Mouse (Mus musculus) liver, embryonic 11.5 days (tissue): ENCODE data around the gene Cd79a. TPM values are rescaled to one million over a fixed set of nuclear protein-coding genes. Genes with fewer than 3 reads are reported as not detected.
A peak's percentile ranks its signal among the peaks of the same experiment; 100 is the strongest.

Experiments
- ATAC-seq: fragments of 200-750 bp; cut with Nextera tagmentation; replicated peaks from 2 replicates; pipeline ENCODE4 v1.8.0; 2017; ENCODE audit warnings: moderate number of reproducible peaks, mild to moderate bottlenecking, moderate TSS enrichment, moderate library complexity; ENCODE audit not compliant: low FRiP score
- DNase-seq: peaks from one replicate; pipeline ENCODE4 v3.0.0-alpha.2; 2017; ENCODE audit warnings: low spot score
- H3K27ac ChIP-seq: fragments of 300-500 bp; sonication (generic); 2 replicates; pipeline ENCODE4 v1.5.1; 2014; ENCODE audit warnings: mild to moderate bottlenecking, low read depth, low read length, control low read depth
- H3K27me3 ChIP-seq: fragments of 300-500 bp; sonication (generic); replicated peaks from 2 replicates; pipeline ENCODE4 v1.6.1; 2014; ENCODE audit warnings: low read length, mixed read lengths; ENCODE audit not compliant: control insufficient read depth, insufficient read depth
- H3K36me3 ChIP-seq: fragments of 300-500 bp; sonication (generic); 2 replicates; pipeline ENCODE4 v1.6.1; 2014; ENCODE audit warnings: mild to moderate bottlenecking, low read length, moderate library complexity, mixed read lengths; ENCODE audit not compliant: control insufficient read depth, insufficient read depth
- H3K4me1 ChIP-seq: fragments of 300-500 bp; sonication (generic); replicated peaks from 2 replicates; pipeline ENCODE4 v1.6.1; 2014; ENCODE audit warnings: low read length, mixed read lengths; ENCODE audit not compliant: control insufficient read depth, insufficient read depth
- H3K4me2 ChIP-seq: fragments of 300-500 bp; sonication (generic); 2 replicates; pipeline ENCODE4 v1.6.1; 2014; ENCODE audit warnings: mild to moderate bottlenecking, control low read depth, moderate library complexity
- H3K4me3 ChIP-seq: fragments of 300-500 bp; sonication (generic); 2 replicates; pipeline ENCODE4 v1.5.1; 2014; ENCODE audit warnings: low read depth, low read length, control low read depth
- H3K9ac ChIP-seq: fragments of 300-500 bp; sonication (generic); 2 replicates; pipeline ENCODE4 v1.6.1; 2014; ENCODE audit warnings: low read depth, low read length, control low read depth
- H3K9me3 ChIP-seq: fragments of 300-500 bp; sonication (generic); 2 replicates; pipeline ENCODE4 v1.6.1; 2016; ENCODE audit warnings: low read length, inconsistent platforms, mixed read lengths; ENCODE audit not compliant: control insufficient read depth
- WGBS: fragments of 180-500 bp; shearing (Covaris S2); extraction: QIAGEN DNeasy Blood & Tissue Kit; methylation state at CpG from one replicate; pipeline ENCODE4 v1.1.7; 2014; 5-methylcytosine and 5-hydroxymethylcytosine counted together
- polyA plus RNA-seq: library from polyadenylated mRNA; unstranded; fragments of >200 nt; fragmentation: Nextera tagmentation; extraction: Ambion mirVana; gene quantifications from 2 replicates; pipeline ENCODE4 v1.2.1, GENCODE M21; 2014

Gene Cd79a
- 0.12 TPM in 1 of 2 replicates, not detected in the other for polyA plus RNA-seq

DNA sequence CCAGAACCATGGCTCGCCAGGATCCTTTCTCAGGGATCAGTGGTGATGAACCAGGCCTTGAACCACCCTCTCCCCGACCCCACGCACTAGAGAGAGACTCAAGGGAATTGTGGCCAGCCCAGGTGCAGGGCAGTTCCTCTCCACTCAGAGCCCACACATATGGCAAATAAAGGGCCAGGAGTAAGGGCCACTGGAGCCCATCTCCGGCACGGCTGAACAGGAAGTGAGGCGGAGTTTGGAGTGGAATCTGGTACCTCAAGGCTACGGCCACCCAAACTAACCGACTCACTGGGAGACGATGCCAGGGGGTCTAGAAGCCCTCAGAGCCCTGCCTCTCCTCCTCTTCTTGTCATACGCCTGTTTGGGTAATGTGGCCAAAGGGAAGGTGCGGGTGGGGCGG, at the start of gene Cd79a:
TSS of gene Cd79a (plus strand) at position 158 of the 400 bp plus-strand sequence.
- Histone ChIP-seq H3K9me3 (no peaks in the 10 kb centered on the region), H3K27ac (no peak within 1 kb of the TSS), H3K4me3 (no peak within 1 kb of the TSS), H3K4me1 (peaks cover 6% of the 10 kb centered on the region), H3K27me3 (no peaks in the 10 kb centered on the region), H3K9ac (no peak within 1 kb of the TSS), H3K4me2 (no peak within 1 kb of the TSS), H3K36me3 (no peaks in the 10 kb centered on the region)
- ATAC-seq (no peak), DNase-seq (no peak)
- 71% methylated on average over 12 of the region's 12 CpGs for WGBS

DNA sequence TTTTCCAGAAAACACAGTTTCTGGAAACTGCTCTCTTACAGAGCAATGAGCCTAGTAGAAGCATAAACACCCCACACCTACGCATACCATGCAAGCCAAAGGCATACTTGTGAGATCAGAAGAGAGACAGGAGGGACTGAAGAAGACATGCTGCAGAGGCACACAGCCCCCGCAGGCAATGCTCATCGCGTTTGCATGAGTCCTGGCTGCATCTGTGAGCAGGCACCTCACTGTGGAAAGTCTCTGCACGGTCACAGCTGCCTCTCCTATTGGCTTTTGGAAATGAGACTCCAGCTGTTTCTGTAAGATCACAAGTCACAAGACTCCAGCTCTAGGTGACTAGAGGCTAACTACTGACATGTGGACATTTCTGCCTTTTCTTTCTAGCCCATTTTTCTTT, 47.0 kb upstream of the Cd79a start:
- Histone ChIP-seq H3K4me3 (no peak overlapping the region; the same call in 1 of the 2 replicates), H3K4me2 (peak overlapping the region; percentile 66)
- no peak for DNase-seq

DNA sequence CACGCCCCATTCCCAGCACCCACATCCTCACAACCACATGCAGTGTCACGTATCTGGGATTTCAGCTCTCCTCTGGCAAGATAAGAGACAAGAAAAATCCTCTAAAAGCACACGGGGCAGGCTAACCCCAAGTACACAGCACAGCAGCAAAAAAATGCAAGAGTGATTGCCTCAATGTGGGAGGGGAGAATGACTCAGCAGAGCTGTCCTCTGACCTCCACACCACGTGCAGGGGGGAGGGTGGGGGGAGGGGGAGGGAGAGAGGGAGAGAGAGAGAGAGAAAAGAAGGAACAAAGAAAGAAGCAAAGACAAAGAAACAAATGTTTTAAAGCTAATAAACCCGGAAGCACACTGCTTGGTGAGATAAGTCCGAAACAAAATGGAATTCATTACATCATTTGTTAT, 46.3 kb upstream of the Cd79a start:
- peak overlapping the region; percentile 95 for H3K27ac ChIP-seq
- peak overlapping the region; percentile 29; the same call in 1 of the 2 replicates for H3K4me3 ChIP-seq
- H3K27me3 ChIP-seq, result no peaks in the 10 kb centered on the region
- H3K4me2 ChIP-seq, result peak overlapping the region; percentile 66
- peak; percentile 67 for DNase-seq
- no peaks in the 10 kb centered on the region for H3K9me3 ChIP-seq
- H3K9ac ChIP-seq, result 0 out of 2 replicates have a peak overlapping the region, but pooled peaks have one; percentile 46
- WGBS, result 11% methylated on average over 6 of the region's 6 CpGs
- peaks cover 34% of the 10 kb centered on the region for H3K4me1 ChIP-seq
- no peaks in the 10 kb centered on the region for H3K36me3 ChIP-seq
- peak; percentile 66 for ATAC-seq

More for the DNA sequence above, 47.0 kb upstream of the Cd79a start:
- H3K27me3 ChIP-seq, result no peaks in the 10 kb centered on the region
- H3K9ac ChIP-seq, result 0 out of 2 replicates have a peak overlapping the region, but pooled peaks have one; percentile 52
- H3K27ac ChIP-seq, result peak overlapping the region; percentile 79
- no peaks in the 10 kb centered on the region for H3K36me3 ChIP-seq
- peaks cover 36% of the 10 kb centered on the region for H3K4me1 ChIP-seq
- H3K9me3 ChIP-seq, result no peaks in the 10 kb centered on the region
- WGBS, result 15% methylated on average over 5 of the region's 5 CpGs
- no peak for ATAC-seq

DNA sequence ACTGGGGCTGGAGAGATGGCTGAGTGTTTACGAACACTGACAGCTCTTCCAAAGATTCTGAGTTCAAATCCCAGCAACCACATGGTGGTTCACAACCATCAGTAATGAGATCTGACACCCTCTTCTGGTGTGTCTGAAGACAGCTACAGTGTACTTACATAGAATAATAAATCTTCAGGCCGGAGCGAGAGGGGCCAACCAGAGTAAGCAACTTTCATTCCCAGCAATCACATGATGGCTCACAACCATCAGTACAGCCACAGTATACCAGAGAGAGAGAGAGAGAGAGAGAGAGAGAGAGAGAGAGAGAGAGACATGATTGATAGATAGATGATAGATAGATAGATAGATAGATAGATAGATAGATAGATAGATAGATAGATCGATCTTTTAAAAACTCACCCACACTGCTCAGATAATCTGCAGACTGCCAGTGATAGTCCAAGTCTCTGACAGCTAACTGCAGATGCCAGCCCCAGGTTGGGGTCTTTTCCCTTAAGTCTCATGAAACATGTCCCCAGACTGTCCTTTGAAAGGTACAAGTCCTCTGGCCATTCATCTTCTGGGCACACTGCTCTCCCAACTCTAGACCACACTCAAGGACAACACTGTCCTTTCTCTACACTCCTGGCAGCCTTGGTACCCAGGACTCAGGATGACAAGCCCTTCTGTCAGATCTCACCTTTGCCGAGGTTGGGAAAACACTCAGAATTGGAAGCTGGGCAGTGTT, 45.4 kb upstream of the Cd79a start:
- peak overlapping the region; percentile 95 for H3K27ac ChIP-seq
- H3K4me1 ChIP-seq, result peaks cover 26% of the 10 kb centered on the region
- peak overlapping the region; percentile 46 for H3K9ac ChIP-seq
- no peak for DNase-seq
- no peaks in the 10 kb centered on the region for H3K9me3 ChIP-seq
- H3K4me3 ChIP-seq, result peak overlapping the region; percentile 40
- 70% methylated on average over 5 of the region's 5 CpGs for WGBS
- H3K36me3 ChIP-seq, result no peaks in the 10 kb centered on the region
- H3K4me2 ChIP-seq, result peak overlapping the region; percentile 66
- H3K27me3 ChIP-seq, result no peaks in the 10 kb centered on the region
- no peak for ATAC-seq

DNA sequence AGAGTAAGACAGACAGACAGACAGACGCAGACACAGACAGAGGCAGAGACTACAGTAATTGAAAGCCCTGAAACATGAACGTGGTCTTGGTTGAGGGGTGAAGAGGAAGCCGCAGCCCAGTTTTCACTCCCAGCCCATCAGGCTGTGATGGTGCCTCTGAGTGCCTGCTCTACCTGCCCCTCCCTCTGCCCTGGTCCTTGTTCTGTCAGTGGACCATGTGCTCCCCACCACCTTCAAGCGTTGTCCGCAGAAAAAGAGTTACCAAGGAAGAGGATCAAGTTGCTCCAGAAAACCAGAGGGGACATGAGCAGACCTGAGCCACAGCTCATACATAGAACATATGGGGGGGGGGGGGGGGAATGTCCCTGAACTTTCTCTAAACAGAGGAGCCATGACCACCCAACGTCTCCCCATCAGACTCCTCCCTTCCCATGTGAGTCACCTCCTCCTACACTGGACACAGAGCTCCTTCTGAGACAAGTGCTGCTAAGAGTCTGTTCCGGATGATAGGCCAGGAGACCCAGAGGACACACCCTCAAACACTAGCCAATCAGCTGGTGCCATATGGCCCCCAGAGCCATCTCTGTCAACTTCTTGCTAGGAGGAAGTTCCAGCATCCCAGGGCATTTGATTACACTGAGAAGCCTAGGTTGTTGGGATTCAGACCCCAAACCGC, 44.5 kb upstream of the Cd79a start:
- DNase-seq (peak; percentile 56), ATAC-seq (peak; percentile 91)
- Histone ChIP-seq H3K9ac (peak overlapping the region; percentile 46), H3K27ac (peak overlapping the region; percentile 95), H3K36me3 (no peaks in the 10 kb centered on the region), H3K9me3 (no peaks in the 10 kb centered on the region), H3K4me2 (peak overlapping the region; percentile 66), H3K4me1 (peaks cover 24% of the 10 kb centered on the region), H3K4me3 (peak overlapping the region; percentile 40), H3K27me3 (no peaks in the 10 kb centered on the region)
- 46% methylated on average over 8 of the region's 8 CpGs for WGBS

DNA sequence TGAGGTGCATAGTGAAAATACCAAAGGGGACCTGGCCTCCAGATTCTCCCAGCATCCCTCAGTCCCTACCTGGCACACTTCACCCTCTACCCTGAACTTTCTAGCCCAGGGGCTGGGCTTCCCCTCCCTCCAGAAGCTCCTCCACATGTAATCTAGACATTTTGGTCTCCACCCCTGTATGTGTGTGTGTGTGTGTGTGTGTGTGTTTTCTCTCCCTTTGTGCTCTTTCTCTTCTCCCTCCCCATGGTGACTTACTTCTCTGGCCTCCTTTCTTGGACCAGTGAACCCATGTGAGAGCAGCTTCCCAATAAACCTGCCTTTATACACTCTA, 44.0 kb upstream of the Cd79a start:
- DNase-seq, result no peak
- peak overlapping the region; percentile 66 for H3K4me2 ChIP-seq

DNA sequence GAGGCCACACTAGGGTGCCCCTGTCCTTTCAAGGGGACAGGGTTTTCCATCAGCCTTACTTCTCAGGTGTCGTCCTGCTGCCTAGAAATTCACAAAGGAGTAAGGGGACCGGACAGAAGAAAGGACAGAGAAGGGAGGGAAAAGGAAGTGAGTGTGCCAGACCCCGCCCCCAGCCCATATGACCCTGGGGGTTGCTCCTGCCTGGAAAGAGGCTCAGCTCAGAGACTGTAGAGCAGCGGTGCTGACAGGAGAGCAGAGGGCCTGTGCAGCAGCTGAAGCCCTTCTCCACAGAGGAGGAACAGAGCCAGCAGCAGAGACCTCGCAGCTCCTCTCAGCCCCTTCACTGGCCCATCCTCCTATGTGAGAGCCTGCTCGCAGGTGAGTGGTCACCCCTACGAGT, 43.5 kb upstream of the Cd79a start:
- DNase-seq (no peak), ATAC-seq (no peak)
- peaks cover 28% of the 10 kb centered on the region for H3K4me1 ChIP-seq
- H3K4me2 ChIP-seq, result peak overlapping the region; percentile 66
- WGBS, result 38% methylated on average over 7 of the region's 7 CpGs
- no peaks in the 10 kb centered on the region for H3K36me3 ChIP-seq
- H3K9me3 ChIP-seq, result no peaks in the 10 kb centered on the region
- no peaks in the 10 kb centered on the region for H3K27me3 ChIP-seq
- peak overlapping the region; percentile 10; the same call in 1 of the 2 replicates for H3K4me3 ChIP-seq
- peak overlapping the region; percentile 66 for H3K9ac ChIP-seq
- peak overlapping the region; percentile 95 for H3K27ac ChIP-seq

More for the DNA sequence above, 44.0 kb upstream of the Cd79a start:
- no peaks in the 10 kb centered on the region for H3K27me3 ChIP-seq
- H3K9ac ChIP-seq, result peak overlapping the region; percentile 66
- peak overlapping the region; percentile 95 for H3K27ac ChIP-seq
- H3K4me1 ChIP-seq, result peaks cover 24% of the 10 kb centered on the region
- no peak overlapping the region for H3K4me3 ChIP-seq
- H3K36me3 ChIP-seq, result no peaks in the 10 kb centered on the region
- peak; percentile 71 for ATAC-seq
- no peaks in the 10 kb centered on the region for H3K9me3 ChIP-seq

DNA sequence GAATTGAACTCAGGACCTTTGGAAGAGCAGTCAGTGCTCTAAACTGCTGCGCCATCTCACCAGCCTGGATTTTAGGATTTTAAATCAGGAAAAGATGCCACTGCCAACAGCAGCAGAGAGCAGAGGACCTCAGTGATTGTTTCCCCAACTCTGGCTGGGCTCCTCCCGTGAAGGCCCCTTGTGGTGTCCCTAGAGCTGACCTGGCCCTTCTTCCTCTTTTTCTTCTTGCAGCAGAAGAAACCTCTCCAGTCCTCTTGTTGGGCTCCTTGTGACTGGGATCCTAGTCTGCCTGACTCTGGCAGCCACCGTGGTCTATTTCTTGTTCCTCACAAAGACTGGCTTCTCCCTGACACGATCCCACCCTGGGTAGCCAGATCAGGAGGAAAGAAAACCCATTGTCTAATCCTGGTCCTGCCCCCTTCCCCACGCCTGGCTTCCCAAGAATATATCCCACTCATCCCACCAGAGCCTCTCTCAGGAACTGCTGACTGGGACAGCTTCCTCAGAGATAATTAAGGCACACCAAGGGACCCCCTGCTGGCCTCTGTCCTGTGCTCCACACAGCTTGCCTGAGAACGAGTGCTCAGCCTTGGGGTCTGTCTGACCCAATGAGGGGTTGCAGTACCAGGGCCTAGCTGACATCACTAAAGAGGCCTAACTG, 40.6 kb upstream of the Cd79a start:
- H3K4me1 ChIP-seq, result peaks cover 24% of the 10 kb centered on the region
- H3K27ac ChIP-seq, result 0 out of 2 replicates have a peak overlapping the region, but pooled peaks have one; percentile 23
- H3K36me3 ChIP-seq, result no peaks in the 10 kb centered on the region
- 47% methylated on average over 6 of the region's 6 CpGs for WGBS
- no peaks in the 10 kb centered on the region for H3K9me3 ChIP-seq
- ATAC-seq, result no peak
- H3K27me3 ChIP-seq, result no peaks in the 10 kb centered on the region
- no peak for DNase-seq
- H3K9ac ChIP-seq, result no peak overlapping the region
- no peak overlapping the region for H3K4me3 ChIP-seq
- no peak overlapping the region for H3K4me2 ChIP-seq
